Mouse (Mus musculus) lung, adult 2 months (tissue): ENCODE results near the gene Fam131c.

Source experiments
- CTCF ChIP-seq: fragments of 200-500 bp; IDR thresholded peaks from 2 replicates; pipeline ENCODE4 v1.5.1; 2011; ENCODE audit warnings: mild to moderate bottlenecking, low read length, control low read depth; ENCODE audit not compliant: insufficient read depth
- POLR2A ChIP-seq: fragments of 200-500 bp; IDR thresholded peaks from 2 replicates; pipeline ENCODE4 v1.6.1; 2011; ENCODE audit warnings: low read depth, mild to moderate bottlenecking, control low read depth, low read length, borderline replicate concordance; ENCODE audit errors: extremely low read depth

- TF ChIP-seq CTCF (no peak), POLR2A (no peak)
Measured at GRCm38 (mm10) chr4:141352986-141353385, 15.0 kb upstream of the Fam131c start.
